Mouse (Mus musculus) megakaryocyte, embryonic 14.5 days (primary cell): ENCODE data around the gene Mrps18b.

ENCODE experiments used
- FLI1 ChIP-seq: IDR thresholded peaks from 2 replicates; pipeline ENCODE4 v1.6.1; 2012; ENCODE audit warnings: low read length, inconsistent platforms, mixed read lengths
- GATA1 ChIP-seq: IDR thresholded peaks from 3 replicates; pipeline ENCODE4 v1.6.1; 2012; ENCODE audit warnings: mixed read lengths, low read length, inconsistent platforms, borderline replicate concordance

GRCm38 (mm10) chr17:35939941-35940340 lies 23.8 kb upstream of the Mrps18b start:
- TF ChIP-seq GATA1 (no peak), FLI1 (no peak)
